In genomic region chr5:146905486-146906172, GRCm38 (mm10) we compare ENCODE assay signal across 8 mouse cellular contexts. TPM values are rescaled to one million over a fixed set of nuclear protein-coding genes. Genes with fewer than 3 reads are reported as not detected.
DNase-seq lines count a peak whose midpoint lies in the region; ATAC-seq and TF ChIP-seq lines count a peak whose summit lies in the region.

No protein-coding gene starts in this region.

- no peak overlapping the region for H3K9ac ChIP-seq in embryonic facial prominence, embryonic 14.5 days (ENCODE audit: low read depth, low read length)
- no peak overlapping the region for H3K9ac ChIP-seq in kidney, embryonic 14.5 days (ENCODE audit: low read depth, low read length)
- H3K9ac ChIP-seq in liver, embryonic 12.5 days: no peak overlapping the region
- H3K9ac ChIP-seq in stomach, embryonic 14.5 days (replicated peaks; ENCODE audit: low read depth, low read length): no peak overlapping the region

- no peak overlapping the region for H3K27ac ChIP-seq in bone marrow, adult 2 months (ENCODE audit: control insufficient read depth, insufficient read depth, low read depth, low read length, poor library complexity)
- no peak overlapping the region for H3K27ac ChIP-seq in embryonic facial prominence, embryonic 14.5 days (replicated peaks; ENCODE audit: low read depth, low read length)
- no peak overlapping the region for H3K27ac ChIP-seq in heart, embryonic 10.5 days
- H3K27ac ChIP-seq in kidney, embryonic 14.5 days (ENCODE audit: low read depth, low read length): no peak overlapping the region
- H3K27ac ChIP-seq in liver, embryonic 12.5 days: no peak overlapping the region
- no peak overlapping the region for H3K27ac ChIP-seq in stomach, embryonic 14.5 days (ENCODE audit: low read length)

- no peaks in the 10 kb centered on the region; the same call in 1 of the 2 replicates for H3K27me3 ChIP-seq in embryonic facial prominence, embryonic 14.5 days (replicated peaks; ENCODE audit: control insufficient read depth, insufficient read depth, low read length)
- no peaks in the 10 kb centered on the region for H3K27me3 ChIP-seq in heart, embryonic 10.5 days (ENCODE audit: insufficient read depth, poor library complexity, severe bottlenecking)
- H3K27me3 ChIP-seq in kidney, embryonic 14.5 days (ENCODE audit: control insufficient read depth, insufficient read depth, low read length): no peaks in the 10 kb centered on the region
- H3K27me3 ChIP-seq in liver, embryonic 12.5 days (replicated peaks): 0 out of 2 replicates have a peak, but pooled peaks cover 4% of the 10 kb centered on the region
- H3K27me3 ChIP-seq in stomach, embryonic 14.5 days (ENCODE audit: control insufficient read depth, insufficient read depth, low read length): no peaks in the 10 kb centered on the region

- H3K36me3 ChIP-seq in embryonic facial prominence, embryonic 14.5 days (ENCODE audit: control insufficient read depth, insufficient read depth, low read length): no peaks in the 10 kb centered on the region
- H3K36me3 ChIP-seq in heart, embryonic 10.5 days: no peaks in the 10 kb centered on the region
- no peaks in the 10 kb centered on the region for H3K36me3 ChIP-seq in kidney, embryonic 14.5 days (ENCODE audit: control insufficient read depth, insufficient read depth, low read length)
- no peaks in the 10 kb centered on the region for H3K36me3 ChIP-seq in liver, embryonic 12.5 days
- no peaks in the 10 kb centered on the region for H3K36me3 ChIP-seq in stomach, embryonic 14.5 days (ENCODE audit: control insufficient read depth, insufficient read depth, low read length)

- ATAC-seq in embryonic facial prominence, embryonic 14.5 days (ENCODE audit: low read depth): 0 out of 2 replicates have a peak, but pooled peaks have one; percentile 23
- ATAC-seq in kidney, embryonic 14.5 days (ENCODE audit: low FRiP score, low TSS enrichment): peak; percentile 40; the same call in 1 of the 2 replicates
- ATAC-seq in liver, embryonic 12.5 days: peak; percentile 11; the same call in 1 of the 2 replicates
- ATAC-seq in stomach, embryonic 14.5 days (ENCODE audit: insufficient number of reproducible peaks, insufficient read depth, low FRiP score, low read depth): peak; percentile 33; the same call in 1 of the 2 replicates

- H3K9me3 ChIP-seq in embryonic facial prominence, embryonic 14.5 days (ENCODE audit: control insufficient read depth, low read length): no peaks in the 10 kb centered on the region
- H3K9me3 ChIP-seq in heart, embryonic 10.5 days: no peaks in the 10 kb centered on the region
- H3K9me3 ChIP-seq in kidney, embryonic 14.5 days (ENCODE audit: control insufficient read depth, low read length): no peaks in the 10 kb centered on the region
- no peaks in the 10 kb centered on the region for H3K9me3 ChIP-seq in liver, embryonic 12.5 days (replicated peaks)
- no peaks in the 10 kb centered on the region for H3K9me3 ChIP-seq in stomach, embryonic 14.5 days (ENCODE audit: control insufficient read depth, low read depth, low read length)

- DNase-seq in CD4-positive, CD25-positive, alpha-beta regulatory T cell, adult 2 months (ENCODE audit: low read depth, low spot score): peak; percentile 85
- peak; percentile 80 for DNase-seq in embryonic facial prominence, embryonic 14.5 days (ENCODE audit: low spot score)
- DNase-seq in heart, embryonic 10.5 days (ENCODE audit: low spot score): peak; percentile 86
- peak; percentile 56 to 74 for DNase-seq in natural killer cell, adult 2 months (ENCODE audit: low spot score in 2 of 2)

- H3K4me1 ChIP-seq in bone marrow, adult 2 months (ENCODE audit: control insufficient read depth, insufficient read depth, low read length): no peaks in the 10 kb centered on the region
- H3K4me1 ChIP-seq in embryonic facial prominence, embryonic 14.5 days (ENCODE audit: control insufficient read depth, insufficient read depth, low read length): no peaks in the 10 kb centered on the region
- H3K4me1 ChIP-seq in heart, embryonic 10.5 days: peaks cover 7% of the 10 kb centered on the region; the same call in 1 of the 2 replicates
- H3K4me1 ChIP-seq in kidney, embryonic 14.5 days (ENCODE audit: control insufficient read depth, insufficient read depth, low read length): 0 out of 2 replicates have a peak, but pooled peaks cover 10% of the 10 kb centered on the region
- H3K4me1 ChIP-seq in liver, embryonic 12.5 days: peaks cover 19% of the 10 kb centered on the region; the same call in 1 of the 2 replicates
- H3K4me1 ChIP-seq in stomach, embryonic 14.5 days (ENCODE audit: control insufficient read depth, insufficient read depth, low read length): peaks cover 6% of the 10 kb centered on the region

- H3K4me3 ChIP-seq in bone marrow, adult 2 months (replicated peaks; ENCODE audit: control insufficient read depth, low read depth, low read length): no peak overlapping the region
- no peak overlapping the region for H3K4me3 ChIP-seq in embryonic facial prominence, embryonic 14.5 days (ENCODE audit: low read depth, low read length)
- H3K4me3 ChIP-seq in heart, embryonic 10.5 days: 0 out of 2 replicates have a peak overlapping the region, but pooled peaks have one; percentile 27
- no peak overlapping the region for H3K4me3 ChIP-seq in kidney, embryonic 14.5 days (ENCODE audit: low read length)
- 0 out of 2 replicates have a peak overlapping the region, but pooled peaks have one; percentile 16 for H3K4me3 ChIP-seq in liver, embryonic 12.5 days
- no peak overlapping the region for H3K4me3 ChIP-seq in stomach, embryonic 14.5 days (ENCODE audit: low read depth, low read length)

- H3K4me2 ChIP-seq in embryonic facial prominence, embryonic 14.5 days (ENCODE audit: low read depth, low read length): peak overlapping the region; percentile 39
- peak overlapping the region; percentile 24; the same call in 1 of the 2 replicates for H3K4me2 ChIP-seq in kidney, embryonic 14.5 days (replicated peaks; ENCODE audit: low read depth, low read length)
- peak overlapping the region; percentile 46 for H3K4me2 ChIP-seq in liver, embryonic 12.5 days
- 0 out of 2 replicates have a peak overlapping the region, but pooled peaks have one; percentile 19 for H3K4me2 ChIP-seq in stomach, embryonic 14.5 days (replicated peaks; ENCODE audit: low read depth, low read length)

- WGBS in bone marrow, adult 2 months: 27% methylated on average over 14 of the region's 14 CpGs
- WGBS in embryonic facial prominence, embryonic 14.5 days: 23% methylated on average over 14 of the region's 14 CpGs
- 24% methylated on average over 14 of the region's 14 CpGs for WGBS in heart, embryonic 10.5 days
- 24% methylated on average over 14 of the region's 14 CpGs for WGBS in kidney, embryonic 14.5 days
- WGBS in liver, embryonic 12.5 days (ENCODE audit: insufficient replicate concordance): 24% methylated on average over 14 of the region's 14 CpGs
- 28% methylated on average over 14 of the region's 14 CpGs for WGBS in stomach, embryonic 14.5 days

- no peak for TF ChIP-seq POLR2A in bone marrow, adult 2 months (IDR thresholded peaks at IDR 0.05; ENCODE audit: borderline replicate concordance, control insufficient read depth, low read depth, low read length)

- peak; percentile 85 for TF ChIP-seq CTCF in bone marrow, adult 2 months (IDR thresholded peaks at IDR 0.05; ENCODE audit: control insufficient read depth, insufficient read depth, low read length)

RNA-seq across cellular contexts. Expression of gene Gtf3a, which starts 42.8 kb away (rescaled TPM):
- polyA plus RNA-seq in bone marrow, adult 2 months (2011; ENCODE audit: insufficient read depth, insufficient read length, low replicate concordance, missing spikeins): 11.9 and 19.4 TPM in 2 replicates
- 86.0 and 95.2 TPM in 2 replicates for polyA plus RNA-seq in embryonic facial prominence, embryonic 14.5 days (2014; fragmentation: Nextera tagmentation; extraction: Ambion mirVana)
- 102 and 125 TPM in 2 replicates for polyA plus RNA-seq in heart, embryonic 10.5 days (2016; fragmentation: Nextera tagmentation; extraction: Ambion mirVana)
- polyA plus RNA-seq in kidney, embryonic 14.5 days (2014; fragmentation: Nextera tagmentation; extraction: Ambion mirVana): 137 and 140 TPM in 2 replicates
- polyA plus RNA-seq in liver, embryonic 12.5 days (2016; fragmentation: Nextera tagmentation; extraction: Ambion mirVana): 95.1 and 95.7 TPM in 2 replicates
- 121 and 122 TPM in 2 replicates for polyA plus RNA-seq in stomach, embryonic 14.5 days (2014; fragmentation: Nextera tagmentation; extraction: Ambion mirVana)

RNA-seq across cellular contexts. Expression of gene Mtif3, which starts 58.0 kb away (rescaled TPM):
- 4.3 and 12.3 TPM in 2 replicates for polyA plus RNA-seq in bone marrow, adult 2 months (2011; ENCODE audit: insufficient read depth, insufficient read length, low replicate concordance, missing spikeins)
- 19.5 and 26.1 TPM in 2 replicates for polyA plus RNA-seq in embryonic facial prominence, embryonic 14.5 days (2014; fragmentation: Nextera tagmentation; extraction: Ambion mirVana)
- 20.6 and 22.2 TPM in 2 replicates for polyA plus RNA-seq in heart, embryonic 10.5 days (2016; fragmentation: Nextera tagmentation; extraction: Ambion mirVana)
- polyA plus RNA-seq in kidney, embryonic 14.5 days (2014; fragmentation: Nextera tagmentation; extraction: Ambion mirVana): 21.1 and 24.3 TPM in 2 replicates
- 14.9 and 16.5 TPM in 2 replicates for polyA plus RNA-seq in liver, embryonic 12.5 days (2016; fragmentation: Nextera tagmentation; extraction: Ambion mirVana)
- polyA plus RNA-seq in stomach, embryonic 14.5 days (2014; fragmentation: Nextera tagmentation; extraction: Ambion mirVana): 28.6 and 29.9 TPM in 2 replicates

Comparison
In these comparisons a context has a peak if more than half of its experiments do, and no peak if none do; other contexts are left out.
1. H3K4me3 ChIP-seq: peak in heart, embryonic 10.5 days (single experiment) and liver, embryonic 12.5 days (single experiment); none in bone marrow, adult 2 months (single experiment), embryonic facial prominence, embryonic 14.5 days (single experiment), kidney, embryonic 14.5 days (single experiment) and stomach, embryonic 14.5 days (single experiment).
2. Peak in every context shown above with its lines, with median percentiles within 50 percentile points of each other: DNase-seq, ATAC-seq and H3K4me2 ChIP-seq.